Mouse (Mus musculus) neural tube, embryonic 10.5 days (tissue): ENCODE results near the gene Mybph.
A peak's percentile ranks its signal among the peaks of the same experiment; 100 is the strongest.

ENCODE experiments used
- DNase-seq: peaks from one replicate; pipeline ENCODE4 v3.0.0-alpha.2; 2017; ENCODE audit warnings: low spot score; ENCODE audit errors: extremely low spot score

Mybph gene

GRCm38 (mm10) chr1:134193126-134193525 is at the start of gene Mybph:
Gene Mybph, plus strand, starts transcription at chr1:134193448.
- no peak for DNase-seq

- no peak for DNase-seq
Measured at GRCm38 (mm10) chr1:134146066-134146465, 47.2 kb upstream of the Mybph start.

DNA sequence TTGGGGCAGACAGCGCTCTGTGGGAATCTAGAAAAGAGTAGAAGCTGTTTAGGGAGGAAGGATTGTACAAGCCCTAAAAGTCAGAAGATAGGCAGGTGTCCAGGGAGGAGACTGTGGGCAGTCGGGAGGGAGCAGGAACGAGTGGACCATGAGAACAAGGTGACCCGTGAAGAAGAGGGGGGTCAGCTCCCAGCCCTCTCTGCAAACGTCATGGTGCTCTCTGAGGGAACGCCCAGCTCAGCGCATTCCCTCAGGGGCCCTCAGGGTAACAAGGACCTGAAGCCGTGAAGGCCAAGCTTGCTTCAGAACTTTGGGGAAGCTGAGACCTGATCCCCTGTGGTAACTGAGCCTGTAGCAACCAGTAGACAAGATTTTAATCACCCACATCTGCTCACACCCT is 43.2 kb upstream of the Mybph start:
- DNase-seq: no peak

GRCm38 (mm10) chr1:134150745-134151144 is 42.5 kb upstream of the Mybph start:
- no peak for DNase-seq

GRCm38 (mm10) chr1:134151655-134152412 is 41.4 kb upstream of the Mybph start:
- peak; percentile 92 for DNase-seq

DNA sequence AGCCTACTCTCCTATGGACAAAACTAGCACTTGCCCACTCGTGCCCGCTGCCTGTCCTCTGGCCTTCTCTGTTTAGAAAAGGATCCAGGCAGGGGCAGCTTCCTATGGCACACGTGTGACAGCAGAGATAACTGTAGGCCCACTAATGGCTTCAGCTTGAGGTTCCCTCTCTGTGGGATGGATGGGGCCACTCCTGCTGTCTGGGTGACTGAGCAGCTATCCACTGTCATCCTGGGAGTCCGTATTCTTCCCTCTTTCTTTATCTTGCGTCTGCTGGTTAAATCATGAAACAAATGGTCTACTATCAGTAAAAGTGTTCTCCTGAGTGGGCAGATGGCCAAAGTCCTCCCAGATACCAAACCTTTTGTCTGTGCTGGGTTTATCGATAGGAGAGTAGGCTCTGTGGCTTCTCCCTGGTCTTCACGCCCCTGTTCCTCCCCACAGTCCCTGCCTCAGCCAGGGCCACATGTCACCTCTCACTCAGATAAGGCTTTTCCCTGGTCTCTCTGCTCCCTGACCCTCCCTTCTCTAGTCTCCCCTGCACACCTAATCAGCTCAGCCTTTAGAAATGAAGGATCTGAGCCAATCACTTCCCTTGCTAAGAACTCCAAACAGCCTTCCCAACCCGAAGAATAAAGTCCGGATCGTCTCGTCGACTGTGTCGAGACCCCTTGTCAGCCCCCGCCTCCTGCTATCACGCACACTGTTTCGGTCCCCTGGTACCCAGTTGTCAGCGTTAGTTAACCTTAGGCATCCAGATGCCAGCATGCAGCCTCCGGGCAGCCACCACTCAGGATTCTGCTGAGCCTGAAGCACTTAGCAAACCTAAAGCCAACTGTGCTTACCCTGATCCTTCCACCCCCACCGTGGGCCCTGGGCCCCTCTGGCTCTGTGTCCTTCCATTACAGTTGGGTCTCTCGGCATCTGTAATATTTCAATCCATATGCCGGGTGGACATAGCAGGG is 40.3 kb upstream of the Mybph start:
- DNase-seq: no peak

DNA sequence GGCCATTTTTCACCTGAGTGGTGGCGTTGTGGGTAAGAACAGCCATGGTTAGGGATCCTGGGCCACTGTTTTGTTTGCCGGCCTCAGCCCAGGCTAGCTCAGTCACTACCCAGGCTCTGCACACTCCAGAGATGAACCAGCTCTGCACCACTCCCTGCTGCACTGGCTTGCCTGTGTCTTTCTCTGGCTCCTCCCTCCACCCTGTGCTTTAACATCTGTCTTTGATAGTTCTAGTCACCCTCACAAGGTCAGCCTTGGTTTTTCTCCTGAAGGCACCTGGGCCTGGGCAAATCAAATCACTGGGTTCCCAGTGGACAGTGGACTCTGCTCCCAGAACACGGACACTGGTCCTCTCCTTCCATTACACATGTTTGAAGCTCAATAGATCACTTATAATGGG is 39.1 kb upstream of the Mybph start:
- DNase-seq: no peak

GRCm38 (mm10) chr1:134154655-134155054 is 38.6 kb upstream of the Mybph start:
- no peak for DNase-seq

DNA sequence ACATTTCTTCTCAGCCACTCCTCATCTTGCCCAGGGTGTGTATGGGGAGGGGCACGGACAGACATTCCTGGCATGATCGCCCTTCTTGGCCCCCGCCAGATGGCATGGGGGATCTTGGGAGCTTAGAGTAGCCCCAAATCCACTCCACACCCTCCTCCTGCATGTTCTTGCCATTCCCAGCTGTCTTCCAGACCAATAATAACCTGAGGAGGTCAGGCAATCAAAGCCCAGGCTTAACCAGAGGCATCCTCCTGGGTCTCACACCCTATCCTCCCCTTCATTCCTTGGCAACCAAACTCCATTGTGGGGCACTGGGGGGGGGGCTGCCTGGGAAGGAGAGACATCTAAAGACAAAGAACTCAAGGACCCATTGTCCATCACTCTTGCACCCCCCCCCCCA is 32.8 kb upstream of the Mybph start:
- DNase-seq: no peak

DNA sequence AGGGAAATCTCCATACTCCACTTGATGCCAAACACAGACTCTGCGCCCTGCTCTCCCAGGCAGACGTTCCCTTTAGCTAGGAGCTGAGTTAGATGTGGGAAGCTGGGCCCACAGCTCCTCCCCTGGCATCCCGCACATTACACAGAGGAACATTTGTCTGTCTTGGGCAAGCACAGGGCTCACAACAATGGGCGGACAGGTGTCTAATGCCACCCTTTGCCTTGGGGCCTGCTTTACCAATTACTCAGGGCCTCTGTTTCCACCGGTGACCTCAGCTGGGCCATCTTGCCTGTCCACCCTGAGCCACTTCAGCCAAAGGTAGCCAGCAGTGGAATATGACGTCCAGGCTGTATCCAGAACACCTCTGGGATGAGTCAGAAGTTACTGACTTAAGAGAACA is 31.8 kb upstream of the Mybph start:
- DNase-seq: no peak

DNA sequence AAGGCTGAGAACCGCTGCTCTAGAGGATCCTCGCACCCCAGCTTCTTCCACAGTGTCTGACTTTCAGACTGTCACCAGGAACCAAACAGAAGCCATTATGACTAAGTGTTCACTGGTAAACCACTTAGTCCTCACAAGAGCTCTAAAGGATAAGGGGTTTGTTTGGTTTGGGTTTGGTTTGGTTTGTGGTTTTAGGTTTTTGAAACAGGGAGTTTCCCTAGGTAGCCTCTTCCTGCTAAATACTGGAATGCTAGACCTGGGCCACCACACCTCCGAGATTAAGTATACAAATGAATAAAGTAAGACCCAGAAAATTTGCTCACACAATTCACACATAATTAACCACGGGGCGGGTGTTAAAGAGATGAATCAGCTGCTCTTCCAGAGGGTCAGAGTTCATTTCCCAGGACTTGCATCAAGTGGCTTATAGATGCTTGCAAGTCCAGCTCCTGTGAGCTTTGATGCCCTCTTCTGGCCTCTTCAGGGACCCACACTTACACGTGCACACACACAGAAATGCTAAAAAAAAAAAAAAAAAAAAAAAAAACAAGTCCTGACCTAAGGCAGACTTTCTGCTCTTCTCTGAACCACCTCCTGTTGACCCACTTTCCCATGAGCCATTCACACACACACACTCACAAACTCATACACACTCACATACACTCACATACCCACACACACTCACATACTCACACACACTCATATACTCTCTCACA is 30.6 kb upstream of the Mybph start:
- DNase-seq: no peak

- DNase-seq: no peak
Measured at GRCm38 (mm10) chr1:134163476-134163875, 29.8 kb upstream of the Mybph start.

GRCm38 (mm10) chr1:134164454-134164853 is 28.8 kb upstream of the Mybph start:
- no peak for DNase-seq

DNA sequence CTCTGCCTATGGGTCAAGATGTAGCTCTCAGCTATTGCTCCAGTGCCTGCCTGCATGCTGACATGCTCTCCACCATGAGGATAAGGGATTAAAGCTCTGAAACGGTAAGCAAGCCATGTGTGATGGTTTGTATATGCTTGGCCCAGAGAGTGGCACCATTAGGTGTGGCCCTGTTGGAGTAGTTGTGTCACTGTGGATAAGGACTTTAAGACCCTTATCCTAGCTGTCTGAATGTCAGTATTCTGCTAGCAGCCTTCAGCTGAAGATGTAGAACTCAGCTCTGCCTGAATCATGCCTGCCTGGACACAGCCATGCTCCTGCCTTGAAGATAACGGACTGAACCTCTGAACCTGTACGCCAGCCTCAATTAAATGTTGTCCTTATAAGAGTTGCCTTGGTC is 26.7 kb upstream of the Mybph start:
- DNase-seq: no peak

- DNase-seq: no peak
Measured at GRCm38 (mm10) chr1:134167416-134168305, 25.6 kb upstream of the Mybph start.

GRCm38 (mm10) chr1:134168567-134168966 is 24.7 kb upstream of the Mybph start:
- DNase-seq: no peak

DNA sequence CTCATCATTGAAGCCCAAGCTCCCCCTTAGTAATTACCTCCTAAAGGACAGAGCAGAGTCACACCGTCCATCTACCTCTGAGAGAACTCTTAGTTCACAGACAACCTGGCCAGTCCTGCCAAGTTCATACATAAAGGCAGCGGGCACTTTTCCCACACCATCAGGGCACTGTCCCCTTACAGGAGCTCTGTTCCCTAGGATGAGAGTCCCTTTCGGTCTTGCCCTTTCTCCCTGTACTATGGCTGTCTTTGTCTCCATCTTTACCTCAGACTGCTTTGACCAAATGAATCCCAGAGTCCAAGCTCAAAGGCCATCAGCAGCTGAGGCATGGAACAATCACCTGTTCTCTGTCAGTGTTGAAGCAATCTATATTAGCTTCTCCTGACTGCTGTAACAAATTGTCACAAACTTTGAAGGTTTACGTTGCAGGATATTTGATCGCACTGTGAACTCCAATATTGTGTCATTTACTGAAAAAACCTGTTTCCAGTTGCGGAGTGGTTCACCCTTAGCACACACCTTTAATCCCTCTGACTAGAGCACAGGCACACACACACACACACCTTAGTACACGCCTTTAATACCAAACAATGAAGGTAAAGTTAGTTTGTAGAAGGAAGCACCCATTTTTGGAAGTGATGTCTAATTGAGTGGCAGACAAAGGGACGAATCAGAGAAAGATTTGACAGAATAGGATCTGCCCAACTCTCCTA is 24.1 kb upstream of the Mybph start:
- DNase-seq: no peak

- DNase-seq: no peak
Measured at GRCm38 (mm10) chr1:134173081-134173480, 20.2 kb upstream of the Mybph start.

DNA sequence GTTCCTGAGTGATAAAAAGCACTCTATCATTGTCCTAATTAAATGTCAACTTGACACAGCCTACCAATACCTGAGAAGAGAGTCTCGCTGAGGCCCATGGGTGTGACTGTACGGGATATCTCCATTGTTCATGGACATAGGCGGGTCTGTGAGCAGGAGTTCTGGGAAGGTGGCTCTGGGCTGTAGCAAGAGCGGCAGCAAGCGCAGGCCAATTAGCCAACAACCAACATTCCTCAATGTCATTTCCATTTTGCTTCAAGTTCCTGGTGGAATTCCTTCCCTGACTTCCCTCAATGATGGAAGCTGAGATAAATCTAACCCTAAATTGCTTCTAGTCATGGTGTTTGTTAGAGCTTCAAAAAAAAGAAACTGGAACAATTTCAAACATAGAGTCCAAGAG is 15.3 kb upstream of the Mybph start:
- DNase-seq: no peak

DNA sequence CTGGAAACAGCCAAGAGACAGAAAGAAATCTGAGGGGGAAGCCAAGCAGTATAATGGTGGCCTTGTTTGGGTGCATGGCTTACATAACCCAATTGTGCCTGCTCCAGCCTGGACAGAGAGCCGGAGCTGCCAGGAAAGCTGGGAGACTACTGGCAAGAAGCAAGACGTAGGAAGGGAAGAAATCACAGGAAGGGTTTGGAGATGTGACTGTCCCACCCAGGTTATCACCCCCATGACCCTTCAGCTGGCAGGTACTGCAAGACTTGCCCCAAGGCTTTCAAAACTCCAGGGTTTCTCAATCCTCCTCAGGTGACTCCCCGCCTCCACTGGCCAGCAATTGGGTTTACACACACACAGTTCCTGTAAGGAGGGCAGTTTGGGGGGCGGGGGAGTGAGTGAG is 11.2 kb upstream of the Mybph start, which contains the start of gene Chil1:
TSS of gene Chil1 (plus strand) at position 152 of the 400 bp plus-strand sequence.
- DNase-seq: no peak
